Mouse (Mus musculus): ENCODE data around the gene Umps. TPM values are rescaled to one million over a fixed set of nuclear protein-coding genes. Genes with fewer than 3 reads are reported as not detected.

Gene Umps
- 66.6 and 68.0 TPM in 2 replicates for polyA plus RNA-seq (2016; fragmentation: Nextera tagmentation; extraction: Ambion mirVana)

GRCm38 (mm10) chr16:33966538-33967282 is at the start of gene Umps:
Umps (minus strand) TSS chr16:33967038.
- Histone ChIP-seq H3K4me1 (peaks cover 31% of the 10 kb centered on the region), H3K9ac (peak within 1 kb of the TSS; percentile 84), H3K27me3 (replicated peaks) (no peaks in the 10 kb centered on the region), H3K27ac (peak within 1 kb of the TSS; percentile 76), H3K36me3 (peaks cover 22% of the 10 kb centered on the region), H3K4me3 (peak within 1 kb of the TSS; percentile 87), H3K4me2 (peak within 1 kb of the TSS; percentile 78), H3K9me3 (replicated peaks) (no peaks in the 10 kb centered on the region)
- peak; percentile 88 for ATAC-seq
- 1% methylated on average over 44 of the region's 44 CpGs for WGBS (ENCODE audit: insufficient replicate concordance)

- Histone ChIP-seq H3K27ac (no peak overlapping the region), H3K4me1 (peaks cover 6% of the 10 kb centered on the region), H3K4me3 (no peak overlapping the region), H3K9ac (no peak overlapping the region), H3K36me3 (peaks cover 45% of the 10 kb centered on the region), H3K27me3 (replicated peaks) (no peaks in the 10 kb centered on the region), H3K9me3 (replicated peaks) (peaks cover 6% of the 10 kb centered on the region), H3K4me2 (no peak overlapping the region)
- 66% methylated on average over 20 of the region's 20 CpGs for WGBS (ENCODE audit: insufficient replicate concordance)
- no peak for ATAC-seq
These were observed 45.4 kb upstream of the Umps start for GRCm38 (mm10) chr16:34011991-34012845.

- Histone ChIP-seq H3K4me2 (no peak overlapping the region), H3K4me1 (peaks cover 6% of the 10 kb centered on the region), H3K27me3 (replicated peaks) (no peaks in the 10 kb centered on the region), H3K9ac (no peak overlapping the region), H3K9me3 (replicated peaks) (peaks cover 6% of the 10 kb centered on the region), H3K27ac (no peak overlapping the region), H3K36me3 (peaks cover 30% of the 10 kb centered on the region), H3K4me3 (no peak overlapping the region)
- ATAC-seq: no peak
- 84% methylated on average over 2 of the region's 2 CpGs for WGBS (ENCODE audit: insufficient replicate concordance)
These were observed 42.7 kb upstream of the Umps start for GRCm38 (mm10) chr16:34009567-34009966.

- Histone ChIP-seq H3K9ac (no peak overlapping the region), H3K9me3 (replicated peaks) (peaks cover 6% of the 10 kb centered on the region), H3K4me2 (no peak overlapping the region), H3K4me3 (no peak overlapping the region), H3K27me3 (replicated peaks) (peaks cover 10% of the 10 kb centered on the region; the same call in 1 of the 2 replicates), H3K36me3 (peaks cover 16% of the 10 kb centered on the region), H3K4me1 (peaks cover 13% of the 10 kb centered on the region), H3K27ac (no peak overlapping the region)
- ATAC-seq: no peak
- 72% methylated on average over 3 of the region's 3 CpGs for WGBS (ENCODE audit: insufficient replicate concordance)
These were observed 39.1 kb upstream of the Umps start for GRCm38 (mm10) chr16:34005986-34006385.

- H3K4me3 ChIP-seq: no peak overlapping the region
- no peak overlapping the region for H3K9ac ChIP-seq
- H3K4me1 ChIP-seq: peaks cover 13% of the 10 kb centered on the region
- WGBS (ENCODE audit: insufficient replicate concordance): 40% methylated on average over 4 of the region's 4 CpGs
- no peak for ATAC-seq
- peaks cover 3% of the 10 kb centered on the region; the same call in 1 of the 2 replicates for H3K36me3 ChIP-seq
- no peak overlapping the region for H3K4me2 ChIP-seq
- H3K27ac ChIP-seq: no peak overlapping the region
- H3K9me3 ChIP-seq (replicated peaks): no peaks in the 10 kb centered on the region
- peaks cover 10% of the 10 kb centered on the region; the same call in 1 of the 2 replicates for H3K27me3 ChIP-seq (replicated peaks)
These were observed 37.3 kb upstream of the Umps start for GRCm38 (mm10) chr16:34004128-34004578.

GRCm38 (mm10) chr16:34003566-34004127 is 36.8 kb upstream of the Umps start:
- H3K36me3 ChIP-seq: peaks cover 3% of the 10 kb centered on the region; the same call in 1 of the 2 replicates
- H3K4me3 ChIP-seq: no peak overlapping the region
- peaks cover 10% of the 10 kb centered on the region; the same call in 1 of the 2 replicates for H3K27me3 ChIP-seq (replicated peaks)
- H3K4me2 ChIP-seq: no peak overlapping the region
- WGBS (ENCODE audit: insufficient replicate concordance): 66% methylated on average over 10 of the region's 10 CpGs
- no peak overlapping the region for H3K27ac ChIP-seq
- H3K9me3 ChIP-seq (replicated peaks): no peaks in the 10 kb centered on the region
- ATAC-seq: no peak
- no peak overlapping the region for H3K9ac ChIP-seq
- peaks cover 13% of the 10 kb centered on the region for H3K4me1 ChIP-seq

GRCm38 (mm10) chr16:34000715-34001114 is 33.9 kb upstream of the Umps start:
- Histone ChIP-seq H3K9me3 (replicated peaks) (no peaks in the 10 kb centered on the region), H3K4me3 (no peak overlapping the region), H3K9ac (no peak overlapping the region), H3K27ac (no peak overlapping the region), H3K4me1 (peaks cover 6% of the 10 kb centered on the region; the same call in 1 of the 2 replicates), H3K4me2 (no peak overlapping the region), H3K27me3 (replicated peaks) (peaks cover 14% of the 10 kb centered on the region; the same call in 1 of the 2 replicates), H3K36me3 (no peaks in the 10 kb centered on the region)
- ATAC-seq: no peak
- WGBS (ENCODE audit: insufficient replicate concordance): 67% methylated on average over 8 of the region's 8 CpGs

GRCm38 (mm10) chr16:33999388-33999787 is 32.5 kb upstream of the Umps start:
- no peaks in the 10 kb centered on the region for H3K36me3 ChIP-seq
- no peak overlapping the region for H3K4me3 ChIP-seq
- peaks cover 6% of the 10 kb centered on the region; the same call in 1 of the 2 replicates for H3K4me1 ChIP-seq
- H3K27ac ChIP-seq: no peak overlapping the region
- no peaks in the 10 kb centered on the region for H3K9me3 ChIP-seq (replicated peaks)
- WGBS (ENCODE audit: insufficient replicate concordance): 24% methylated on average over 3 of the region's 3 CpGs
- H3K4me2 ChIP-seq: no peak overlapping the region
- ATAC-seq: no peak
- H3K27me3 ChIP-seq (replicated peaks): peaks cover 20% of the 10 kb centered on the region; the same call in 1 of the 2 replicates
- no peak overlapping the region for H3K9ac ChIP-seq

- no peaks in the 10 kb centered on the region for H3K4me1 ChIP-seq
- H3K4me2 ChIP-seq: no peak overlapping the region
- peaks cover 22% of the 10 kb centered on the region; the same call in 1 of the 2 replicates for H3K27me3 ChIP-seq (replicated peaks)
- H3K4me3 ChIP-seq: no peak overlapping the region
- ATAC-seq: no peak
- no peaks in the 10 kb centered on the region for H3K36me3 ChIP-seq
- WGBS (ENCODE audit: insufficient replicate concordance): 65% methylated on average over 6 of the region's 6 CpGs
- no peak overlapping the region for H3K27ac ChIP-seq
- H3K9ac ChIP-seq: no peak overlapping the region
- no peaks in the 10 kb centered on the region for H3K9me3 ChIP-seq (replicated peaks)
These were observed 31.2 kb upstream of the Umps start for GRCm38 (mm10) chr16:33998011-33998410.

- H3K4me1 ChIP-seq: no peaks in the 10 kb centered on the region
- H3K36me3 ChIP-seq: no peaks in the 10 kb centered on the region
- no peak for ATAC-seq
- H3K9me3 ChIP-seq (replicated peaks): no peaks in the 10 kb centered on the region
- peaks cover 15% of the 10 kb centered on the region; the same call in 1 of the 2 replicates for H3K27me3 ChIP-seq (replicated peaks)
- no peak overlapping the region for H3K9ac ChIP-seq
- 2% methylated on average over 5 of the region's 5 CpGs for WGBS (ENCODE audit: insufficient replicate concordance)
- H3K27ac ChIP-seq: no peak overlapping the region
- no peak overlapping the region for H3K4me3 ChIP-seq
- no peak overlapping the region for H3K4me2 ChIP-seq
These were observed 29.2 kb upstream of the Umps start for GRCm38 (mm10) chr16:33996030-33996429.

GRCm38 (mm10) chr16:33995496-33995895 is 28.7 kb upstream of the Umps start:
- Histone ChIP-seq H3K4me3 (no peak overlapping the region), H3K9ac (no peak overlapping the region), H3K27ac (no peak overlapping the region), H3K36me3 (no peaks in the 10 kb centered on the region), H3K4me2 (no peak overlapping the region), H3K9me3 (replicated peaks) (no peaks in the 10 kb centered on the region), H3K4me1 (no peaks in the 10 kb centered on the region), H3K27me3 (replicated peaks) (peaks cover 15% of the 10 kb centered on the region; the same call in 1 of the 2 replicates)
- ATAC-seq: no peak
- 61% methylated on average over 3 of the region's 3 CpGs for WGBS (ENCODE audit: insufficient replicate concordance)

Data from liver, embryonic 12.5 days (tissue).